Mouse (Mus musculus): Measurements from ENCODE around the gene Amotl1.

GRCm38 (mm10) chr9:14613308-14614204, 31.3 kb downstream of the Amotl1 start:
- no peak for TF ChIP-seq POLR2A (IDR thresholded peaks at IDR 0.05; ENCODE audit: low read depth, low read length)
- TF ChIP-seq CTCF (conservative IDR thresholded peaks at IDR 0.05; ENCODE audit: insufficient read depth, insufficient read length, low read depth, low read length): no peak

All from kidney, adult 2 months (tissue).